ENCODE assay signal across 10 mouse cellular contexts in genomic region chr3:88366830-88367428, GRCm38 (mm10). TPM values are rescaled to one million over a fixed set of nuclear protein-coding genes. Genes with fewer than 3 reads are reported as not detected.
DNase-seq lines count a peak whose midpoint lies in the region; ATAC-seq and TF ChIP-seq lines count a peak whose summit lies in the region.
"Not testable (repeated sequence)": the region's sequence is repeated elsewhere in the genome, so short reads cannot be mapped to it uniquely, and the experiment has no call there.
"Had no signal": no experiment of that assay in that cellular context is flagged by ENCODE, and none has a peak within 500 bp of the region (broad histone marks: within the 10 kb centered on the region; RNA-seq: fewer than 3 reads in every experiment).

No protein-coding gene starts in this region.

- peak overlapping the region; percentile 40 for H3K4me2 ChIP-seq in embryonic facial prominence, embryonic 12.5 days (replicated peaks)
- peak overlapping the region; percentile 55 for H3K4me2 ChIP-seq in intestine, embryonic 15.5 days (replicated peaks)
- peak overlapping the region; percentile 38 for H3K4me2 ChIP-seq in lung, embryonic 16.5 days (ENCODE audit: low read depth, low read length)
- peak overlapping the region; percentile 47 for H3K4me2 ChIP-seq in neural tube, embryonic 12.5 days (replicated peaks)

- H3K36me3 ChIP-seq in G1E (replicated peaks) = peaks cover 22% of the 10 kb centered on the region
- not testable (repeated sequence) for H3K36me3 ChIP-seq in embryonic facial prominence, embryonic 12.5 days; intestine, embryonic 15.5 days; lung, embryonic 16.5 days (ENCODE audit: control insufficient read depth, insufficient read depth, low read length); neural tube, embryonic 12.5 days; splenic B cell, adult 2 months (ENCODE audit: control insufficient read depth, insufficient read depth, low read length, poor library complexity, severe bottlenecking)

- not testable (repeated sequence) for H3K4me3 ChIP-seq in G1E (ENCODE audit: low read depth, low read length); intestine, embryonic 15.5 days (replicated peaks); lung, embryonic 16.5 days (ENCODE audit: low read length)
- peak overlapping the region; percentile 24; the same call in 1 of the 2 replicates for H3K4me3 ChIP-seq in embryonic facial prominence, embryonic 12.5 days
- H3K4me3 ChIP-seq in neural tube, embryonic 12.5 days = peak overlapping the region; percentile 23

- peaks cover 27% of the 10 kb centered on the region for H3K9me3 ChIP-seq in G1E (replicated peaks)
- H3K9me3 ChIP-seq in embryonic facial prominence, embryonic 12.5 days; intestine, embryonic 15.5 days; lung, embryonic 16.5 days (ENCODE audit: control insufficient read depth, low read length): not testable (repeated sequence)
- H3K9me3 ChIP-seq in neural tube, embryonic 12.5 days = peaks cover 17% of the 10 kb centered on the region

- H3K27me3 ChIP-seq in G1E (ENCODE audit: insufficient read depth, low read length) = peaks cover 24% of the 10 kb centered on the region
- H3K27me3 ChIP-seq in embryonic facial prominence, embryonic 12.5 days = peaks cover 25% of the 10 kb centered on the region
- peaks cover 14% of the 10 kb centered on the region for H3K27me3 ChIP-seq in intestine, embryonic 15.5 days (replicated peaks)
- not testable (repeated sequence) for H3K27me3 ChIP-seq in lung, embryonic 16.5 days (ENCODE audit: control insufficient read depth, insufficient read depth, low read depth, low read length); splenic B cell, adult 2 months (ENCODE audit: control insufficient read depth, insufficient read depth, low read length, poor library complexity, severe bottlenecking)
- H3K27me3 ChIP-seq in neural tube, embryonic 12.5 days (replicated peaks) = peaks cover 24% of the 10 kb centered on the region

- TF ChIP-seq CTCF in G1E (IDR thresholded peaks at IDR 0.05; ENCODE audit: low read depth, low read length) = not testable (repeated sequence)

- intact Hi-C loops in left cerebral cortex, postnatal 10 days (cut with DNase I) = not testable (repeated sequence)

- H3K9ac ChIP-seq in embryonic facial prominence, embryonic 12.5 days; intestine, embryonic 15.5 days; lung, embryonic 16.5 days (ENCODE audit: low read length); neural tube, embryonic 12.5 days: not testable (repeated sequence)

- not testable (repeated sequence) for H3K27ac ChIP-seq in embryonic facial prominence, embryonic 12.5 days; intestine, embryonic 15.5 days; lung, embryonic 16.5 days (ENCODE audit: low read length); neural tube, embryonic 12.5 days

- peaks cover 27% of the 10 kb centered on the region for H3K4me1 ChIP-seq in G1E (ENCODE audit: insufficient read depth, low read depth, low read length)
- not testable (repeated sequence) for H3K4me1 ChIP-seq in embryonic facial prominence, embryonic 12.5 days; neural tube, embryonic 12.5 days
- peaks cover 13% of the 10 kb centered on the region for H3K4me1 ChIP-seq in intestine, embryonic 15.5 days (replicated peaks)
- peaks cover 13% of the 10 kb centered on the region for H3K4me1 ChIP-seq in lung, embryonic 16.5 days (replicated peaks; ENCODE audit: control insufficient read depth, insufficient read depth, low read length)

- WGBS in embryonic facial prominence, embryonic 12.5 days = 5% methylated on average over 22 of the region's 22 CpGs
- WGBS in intestine, embryonic 15.5 days = 7% methylated on average over 20 of the region's 22 CpGs
- 4% methylated on average over 16 of the region's 22 CpGs for WGBS in lung, embryonic 16.5 days
- WGBS in neural tube, embryonic 12.5 days = 7% methylated on average over 22 of the region's 22 CpGs

- peak; percentile 28; the same call in 1 of the 2 replicates for ATAC-seq in G1E (ENCODE audit: extremely low read depth, insufficient number of reproducible peaks, low FRiP score, poor library complexity, severe bottlenecking)
- ATAC-seq in embryonic facial prominence, embryonic 12.5 days (ENCODE audit: insufficient number of reproducible peaks, insufficient read depth, low FRiP score, low TSS enrichment) = peak; percentile 76
- ATAC-seq in intestine, embryonic 15.5 days = peak; percentile 77
- ATAC-seq in lung, embryonic 16.5 days (ENCODE audit: low read depth) = peak; percentile 71
- peak; percentile 86 for ATAC-seq in neural tube, embryonic 12.5 days (ENCODE audit: low FRiP score, low read depth)

- DNase-seq in G1E (ENCODE audit: low spot score) = not testable (repeated sequence)
- peak; percentile 92 for DNase-seq in heart, adult 11 months
- peak; percentile 31 to 60 for DNase-seq in left cerebral cortex, postnatal 10 days (ENCODE audit: extremely low spot score in 1 of 2, low spot score in 2 of 2)
- DNase-seq in splenic B cell, adult 2 months (ENCODE audit: low read depth, low spot score) = peak; percentile 24

RNA-seq across cellular contexts. Expression of gene Paqr6, which starts 2.5 kb away (rescaled TPM):
- total RNA-seq in G1E (2014; fragmentation: Nextera tagmentation) = not detected in 2 replicates
- 0.12 and 0.38 TPM in 2 replicates for total RNA-seq in G1E (2017)
- polyA plus RNA-seq in G1E (2012) = not detected in 2 replicates
- polyA plus RNA-seq in embryonic facial prominence, embryonic 12.5 days (2016; fragmentation: Nextera tagmentation; extraction: Ambion mirVana) = 2.8 and 3.3 TPM in 2 replicates
- polyA plus RNA-seq in intestine, embryonic 15.5 days (2015; fragmentation: Nextera tagmentation; extraction: Ambion mirVana) = 3.7 and 4.2 TPM in 2 replicates
- 1 to 10 TPM; 3.5 to 3.6 TPM for total RNA-seq in left cerebral cortex, postnatal 10 days (2021)
- 12.5 and 15.2 TPM in 2 replicates for polyA plus RNA-seq in lung, embryonic 16.5 days (2015; fragmentation: Nextera tagmentation; extraction: Ambion mirVana)
- 2.0 and 2.3 TPM in 2 replicates for polyA plus RNA-seq in neural tube, embryonic 12.5 days (2016; fragmentation: Nextera tagmentation; extraction: Ambion mirVana)

RNA-seq across cellular contexts. Expression of gene Bglap3, which starts 5.6 kb away (rescaled TPM):
- total RNA-seq in G1E (2014; fragmentation: Nextera tagmentation) (not detected in 2 replicates), G1E (2017) (0.16 and 0.17 TPM in 2 replicates)
- not detected in 2 replicates for polyA plus RNA-seq in G1E (2012)
- 0.17 TPM in 1 of 2 replicates, not detected in the other for polyA plus RNA-seq in embryonic facial prominence, embryonic 12.5 days (2016; fragmentation: Nextera tagmentation; extraction: Ambion mirVana)
- 1.3 and 2.7 TPM in 2 replicates for polyA plus RNA-seq in intestine, embryonic 15.5 days (2015; fragmentation: Nextera tagmentation; extraction: Ambion mirVana)
- under 1 TPM in 1 of 2 experiments, not detected in 1; 0.66 TPM for total RNA-seq in left cerebral cortex, postnatal 10 days (2021)
- polyA plus RNA-seq in lung, embryonic 16.5 days (2015; fragmentation: Nextera tagmentation; extraction: Ambion mirVana) = 0.13 TPM in 1 of 2 replicates, not detected in the other
- polyA plus RNA-seq in neural tube, embryonic 12.5 days (2016; fragmentation: Nextera tagmentation; extraction: Ambion mirVana) = not detected in 2 replicates
- polyA plus RNA-seq: erythroblast, embryonic 14.5 days had no signal

RNA-seq across cellular contexts. Expression of gene Bglap2, which starts 11.6 kb away (rescaled TPM):
- not detected in 2 replicates for total RNA-seq in G1E (2014; fragmentation: Nextera tagmentation)
- total RNA-seq in G1E (2017) = not detected in 2 replicates
- not detected in 2 replicates for polyA plus RNA-seq in G1E (2012)
- not detected in 2 replicates for polyA plus RNA-seq in embryonic facial prominence, embryonic 12.5 days (2016; fragmentation: Nextera tagmentation; extraction: Ambion mirVana)
- polyA plus RNA-seq in intestine, embryonic 15.5 days (2015; fragmentation: Nextera tagmentation; extraction: Ambion mirVana) = not detected in 2 replicates
- total RNA-seq in left cerebral cortex, postnatal 10 days (2021) = not detected
- polyA plus RNA-seq in lung, embryonic 16.5 days (2015; fragmentation: Nextera tagmentation; extraction: Ambion mirVana) = 0.43 TPM in 1 of 2 replicates, not detected in the other
- polyA plus RNA-seq in neural tube, embryonic 12.5 days (2016; fragmentation: Nextera tagmentation; extraction: Ambion mirVana) = not detected in 2 replicates
- total RNA-seq: CH12.LX had no signal
- polyA plus RNA-seq: erythroblast, embryonic 14.5 days had no signal

RNA-seq across cellular contexts. Expression of gene Bglap, which starts 17.3 kb away (rescaled TPM):
- not detected in 2 replicates for total RNA-seq in G1E (2014; fragmentation: Nextera tagmentation)
- total RNA-seq in G1E (2017) = not detected in 2 replicates
- not detected in 2 replicates for polyA plus RNA-seq in G1E (2012)
- not detected in 2 replicates for polyA plus RNA-seq in embryonic facial prominence, embryonic 12.5 days (2016; fragmentation: Nextera tagmentation; extraction: Ambion mirVana)
- polyA plus RNA-seq in intestine, embryonic 15.5 days (2015; fragmentation: Nextera tagmentation; extraction: Ambion mirVana) = not detected in 2 replicates
- total RNA-seq in left cerebral cortex, postnatal 10 days (2021) = 1 to 10 TPM in 1 of 2 experiments, under 1 TPM in 1; 0.95 to 2.6 TPM
- polyA plus RNA-seq in lung, embryonic 16.5 days (2015; fragmentation: Nextera tagmentation; extraction: Ambion mirVana) = 0.94 TPM in 1 of 2 replicates, not detected in the other
- not detected in 2 replicates for polyA plus RNA-seq in neural tube, embryonic 12.5 days (2016; fragmentation: Nextera tagmentation; extraction: Ambion mirVana)
- total RNA-seq: CH12.LX had no signal
- polyA plus RNA-seq: erythroblast, embryonic 14.5 days had no signal

RNA-seq across cellular contexts. Expression of gene Smg5, which starts 30.9 kb away (rescaled TPM):
- 47.5 and 59.3 TPM in 2 replicates for total RNA-seq in G1E (2014; fragmentation: Nextera tagmentation)
- total RNA-seq in G1E (2017) = 53.9 and 57.6 TPM in 2 replicates
- polyA plus RNA-seq in G1E (2012) = 56.8 and 78.5 TPM in 2 replicates
- polyA plus RNA-seq in embryonic facial prominence, embryonic 12.5 days (2016; fragmentation: Nextera tagmentation; extraction: Ambion mirVana) = 65.1 and 74.4 TPM in 2 replicates
- 39.9 and 45.8 TPM in 2 replicates for polyA plus RNA-seq in intestine, embryonic 15.5 days (2015; fragmentation: Nextera tagmentation; extraction: Ambion mirVana)
- total RNA-seq in left cerebral cortex, postnatal 10 days (2021) = 10 to 100 TPM; 73.5 to 74.7 TPM
- polyA plus RNA-seq in lung, embryonic 16.5 days (2015; fragmentation: Nextera tagmentation; extraction: Ambion mirVana) = 46.6 and 46.7 TPM in 2 replicates
- 78.4 and 80.5 TPM in 2 replicates for polyA plus RNA-seq in neural tube, embryonic 12.5 days (2016; fragmentation: Nextera tagmentation; extraction: Ambion mirVana)

Comparison
In these comparisons a context has a peak if more than half of its experiments do, and no peak if none do; other contexts are left out.
1. ATAC-seq: peak in every context shown above with its lines; median percentile 86 in neural tube, embryonic 12.5 days; 77 in intestine, embryonic 15.5 days; 76 in embryonic facial prominence, embryonic 12.5 days; 71 in lung, embryonic 16.5 days; 28 in G1E.